Mouse (Mus musculus) urinary bladder, adult 18-20 months (tissue): ENCODE data around the gene Nemf.
"Not testable (repeated sequence)": the region's sequence is repeated elsewhere in the genome, so short reads cannot be mapped to it uniquely, and the experiment has no call there.

ENCODE experiments used
- DNase-seq, 2 experiments: peaks; one replicate each; pipeline ENCODE4 v3.0.0; 2022; ENCODE audit warnings: low spot score in 2 of 2, mixed read lengths in 2 of 2

Gene Nemf

GRCm38 (mm10) chr12:69356546-69357299 is at the start of gene Nemf:
Gene Nemf, minus strand, starts transcription at chr12:69357165.
- DNase-seq = peak; percentile 72 to 80

- DNase-seq = no peak
Measured at GRCm38 (mm10) chr12:69402594-69403167, 45.7 kb upstream of the Nemf start.

- no peak for DNase-seq
Measured at GRCm38 (mm10) chr12:69402100-69402499, 45.1 kb upstream of the Nemf start.

- DNase-seq = no peak
Measured at GRCm38 (mm10) chr12:69400871-69401286, 43.9 kb upstream of the Nemf start.

- DNase-seq = no peak
Measured at GRCm38 (mm10) chr12:69400367-69400766, 43.4 kb upstream of the Nemf start.

GRCm38 (mm10) chr12:69394456-69394855 is 37.5 kb upstream of the Nemf start:
- DNase-seq = no peak

- no peak for DNase-seq
Measured at GRCm38 (mm10) chr12:69393076-69393475, 36.1 kb upstream of the Nemf start.

GRCm38 (mm10) chr12:69390000-69390698 is 33.2 kb upstream of the Nemf start:
- DNase-seq = no peak

GRCm38 (mm10) chr12:69389273-69389938 is 32.4 kb upstream of the Nemf start:
- no peak for DNase-seq

GRCm38 (mm10) chr12:69388321-69388869 is 31.4 kb upstream of the Nemf start:
- DNase-seq = no peak

GRCm38 (mm10) chr12:69386281-69386732 is 29.3 kb upstream of the Nemf start:
- not testable (repeated sequence) for DNase-seq

- DNase-seq = no peak
Measured at GRCm38 (mm10) chr12:69385542-69386280, 28.7 kb upstream of the Nemf start.

GRCm38 (mm10) chr12:69384606-69385005 is 27.6 kb upstream of the Nemf start:
- DNase-seq = no peak

- DNase-seq = no peak
Measured at GRCm38 (mm10) chr12:69382880-69383279, 25.9 kb upstream of the Nemf start.

- DNase-seq = no peak
Measured at GRCm38 (mm10) chr12:69378558-69379454, 21.8 kb upstream of the Nemf start.

- DNase-seq = not testable (repeated sequence)
Measured at GRCm38 (mm10) chr12:69377636-69378035, 20.7 kb upstream of the Nemf start.

- no peak for DNase-seq
Measured at GRCm38 (mm10) chr12:69377188-69377587, 20.2 kb upstream of the Nemf start.

GRCm38 (mm10) chr12:69376132-69376531 is 19.2 kb upstream of the Nemf start:
- no peak for DNase-seq

GRCm38 (mm10) chr12:69373850-69374766 is 17.1 kb upstream of the Nemf start:
- DNase-seq = no peak
